Mouse (Mus musculus): Measurements from ENCODE around the gene Ripor3.

GRCm38 (mm10) chr2:168025882-168026281, 15.5 kb upstream of the Ripor3 start:
- TF ChIP-seq CTCF (IDR thresholded peaks at IDR 0.05; ENCODE audit: low read depth) (peak; percentile 50), EP300 (IDR thresholded peaks at IDR 0.05; ENCODE audit: low read depth) (no peak)
